Mouse (Mus musculus) neural tube, embryonic 11.5 days (tissue): ENCODE measurements around the gene Uba6. TPM values are rescaled to one million over a fixed set of nuclear protein-coding genes. Genes with fewer than 3 reads are reported as not detected.
A peak's percentile ranks its signal among the peaks of the same experiment; 100 is the strongest.

Experiments
- ATAC-seq: fragments of 200-750 bp; cut with Nextera tagmentation; 2 replicates; pipeline ENCODE4 v1.8.0; 2017; ENCODE audit warnings: moderate number of reproducible peaks, mild to moderate bottlenecking, moderate TSS enrichment, moderate library complexity; ENCODE audit not compliant: insufficient read depth, low FRiP score, low TSS enrichment
- DNase-seq: peaks from one replicate; pipeline ENCODE4 v3.0.0-alpha.2; 2015; ENCODE audit warnings: low spot score
- H3K27ac ChIP-seq: fragments of 300-500 bp; sonication (generic); 2 replicates; pipeline ENCODE4 v1.5.1; 2014; ENCODE audit warnings: low read depth, mild to moderate bottlenecking, low read length
- H3K27me3 ChIP-seq: fragments of 300-500 bp; sonication (generic); 2 replicates; pipeline ENCODE4 v1.6.1; 2014; ENCODE audit warnings: mild to moderate bottlenecking, low read length, mixed read lengths; ENCODE audit not compliant: control insufficient read depth, insufficient read depth
- H3K36me3 ChIP-seq: fragments of 300-500 bp; sonication (generic); 2 replicates; pipeline ENCODE4 v1.6.1; 2014; ENCODE audit warnings: mild to moderate bottlenecking, low read length, moderate library complexity, mixed read lengths; ENCODE audit not compliant: control insufficient read depth, insufficient read depth
- H3K4me1 ChIP-seq: fragments of 300-500 bp; sonication (generic); 2 replicates; pipeline ENCODE4 v1.6.1; 2014; ENCODE audit warnings: low read length, mixed read lengths; ENCODE audit not compliant: control insufficient read depth, insufficient read depth
- H3K4me2 ChIP-seq: fragments of 300-500 bp; sonication (generic); 2 replicates; pipeline ENCODE4 v1.6.1; 2014; ENCODE audit warnings: low read depth, mild to moderate bottlenecking, moderate library complexity
- H3K4me3 ChIP-seq: fragments of 300-500 bp; sonication (generic); 2 replicates; pipeline ENCODE4 v1.5.1; 2014; ENCODE audit warnings: low read depth, low read length
- H3K9ac ChIP-seq: fragments of 300-500 bp; sonication (generic); 2 replicates; pipeline ENCODE4 v1.6.1; 2014; ENCODE audit warnings: mild to moderate bottlenecking, low read length
- H3K9me3 ChIP-seq: fragments of 300-500 bp; sonication (generic); 2 replicates; pipeline ENCODE4 v1.6.1; 2016; ENCODE audit warnings: low read length; ENCODE audit not compliant: control insufficient read depth
- WGBS: fragments of 180-500 bp; shearing (Covaris S2); extraction: QIAGEN DNeasy Blood & Tissue Kit; methylation state at CpG from one replicate; pipeline ENCODE4 v1.1.7; 2014; 5-methylcytosine and 5-hydroxymethylcytosine counted together
- polyA plus RNA-seq: library from polyadenylated mRNA; unstranded; fragments of >200 nt; fragmentation: Nextera tagmentation; extraction: Ambion mirVana; gene quantifications from 2 replicates; pipeline ENCODE4 v1.2.1, GENCODE M21; 2014

Gene Uba6
- polyA plus RNA-seq = 25.0 and 25.7 TPM in 2 replicates

DNA sequence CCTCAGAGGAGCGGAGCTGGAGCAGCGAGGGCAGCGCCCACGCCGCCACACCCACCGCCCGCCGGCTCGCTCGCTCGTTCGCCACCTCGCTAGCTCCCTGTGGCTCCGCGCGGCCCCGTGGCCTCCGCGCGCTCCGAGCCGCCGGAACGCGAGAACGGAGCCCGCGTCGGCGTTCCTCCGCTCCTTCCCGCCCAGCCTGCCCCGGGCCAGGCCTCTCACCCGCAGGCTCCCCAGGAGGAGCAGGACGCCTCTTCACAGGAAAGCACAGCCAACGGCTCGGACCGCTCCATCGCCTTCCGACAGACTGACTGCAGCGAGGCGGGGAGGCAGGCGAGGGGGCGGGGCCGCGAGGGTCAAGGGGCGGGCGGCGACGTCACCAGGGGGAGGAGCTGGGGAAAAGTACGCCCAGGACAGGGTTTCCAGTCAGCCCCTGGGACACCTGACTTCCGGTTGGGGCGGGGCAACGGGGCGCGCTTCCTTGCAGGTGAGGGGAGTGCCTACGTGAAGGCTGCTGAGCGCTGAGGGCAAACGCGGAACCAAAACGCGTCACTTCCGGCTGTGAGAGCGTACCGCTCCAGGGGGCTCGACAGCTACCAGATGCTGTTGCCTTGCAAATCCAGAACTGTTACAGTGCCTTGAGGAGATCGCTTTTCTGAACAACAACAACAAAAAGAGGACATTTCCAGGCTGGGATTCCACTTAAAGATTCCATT, at the start of gene Uba6:
Uba6 (minus strand) TSS at position 355 of the 713 bp plus-strand sequence.
- Histone ChIP-seq H3K36me3 (no peaks in the 10 kb centered on the region), H3K27me3 (no peaks in the 10 kb centered on the region), H3K4me2 (peak within 1 kb of the TSS; percentile 58), H3K9me3 (no peaks in the 10 kb centered on the region), H3K4me1 (no peaks in the 10 kb centered on the region), H3K4me3 (peak within 1 kb of the TSS; percentile 82), H3K9ac (peak within 1 kb of the TSS; percentile 80), H3K27ac (peak within 1 kb of the TSS; percentile 93)
- under 1% methylated on average over 64 of the region's 67 CpGs for WGBS
- DNase-seq (peak; percentile 99), ATAC-seq (peak; percentile 99)

DNA sequence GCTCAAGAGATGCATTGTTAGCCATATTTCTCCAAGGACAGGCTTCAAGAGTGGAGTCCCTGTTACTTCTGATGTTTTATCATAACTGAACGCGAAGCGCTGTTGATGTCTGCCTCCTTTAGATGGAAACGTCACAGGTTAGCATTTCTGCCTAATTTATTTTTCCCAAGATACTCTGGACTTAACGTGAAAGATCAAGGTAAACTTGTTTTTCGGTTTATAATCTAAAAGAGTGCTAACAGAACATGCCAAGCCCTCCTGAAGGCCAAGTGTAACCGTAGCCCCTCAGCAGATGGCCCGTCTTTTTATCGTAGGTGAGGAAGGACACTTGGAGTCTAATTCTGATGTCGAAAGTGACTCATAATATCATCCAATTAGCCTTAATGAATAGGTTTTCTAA, 25.2 kb upstream of the Uba6 start, which contains the start of gene Gnrhr:
Gnrhr (minus strand) TSS at position 101 of the 400 bp plus-strand sequence.
- H3K9me3 ChIP-seq = no peaks in the 10 kb centered on the region
- ATAC-seq (no peak), DNase-seq (no peak)
- H3K27ac ChIP-seq = no peak within 1 kb of the TSS
- H3K9ac ChIP-seq = no peak within 1 kb of the TSS
- no peak within 1 kb of the TSS for H3K4me2 ChIP-seq
- no peaks in the 10 kb centered on the region for H3K4me1 ChIP-seq
- no peaks in the 10 kb centered on the region for H3K27me3 ChIP-seq
- H3K4me3 ChIP-seq = no peak within 1 kb of the TSS
- no peaks in the 10 kb centered on the region for H3K36me3 ChIP-seq
- WGBS = 92% methylated on average over 10 of the region's 10 CpGs

DNA sequence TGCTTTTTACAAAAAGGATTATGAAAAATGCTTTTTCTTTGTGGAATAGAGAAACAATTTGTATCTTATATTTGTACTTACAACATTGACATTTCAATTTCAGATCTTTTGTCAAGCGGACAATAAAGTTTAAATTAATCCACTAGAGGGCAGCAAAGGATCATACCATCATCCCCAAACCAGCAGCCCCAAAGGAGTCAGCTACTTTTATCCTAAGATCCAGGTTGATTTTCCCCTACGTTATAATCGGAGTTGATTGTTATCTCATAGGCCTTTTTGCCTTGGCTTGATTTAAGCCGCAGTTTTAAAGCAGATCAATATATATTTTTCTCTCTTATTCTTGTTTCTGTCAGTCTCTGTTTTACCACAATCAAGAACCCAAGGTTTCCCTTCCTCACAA, 18.8 kb upstream of the Uba6 start:
- Histone ChIP-seq H3K4me1 (no peaks in the 10 kb centered on the region), H3K27ac (no peak overlapping the region), H3K27me3 (no peaks in the 10 kb centered on the region), H3K4me3 (no peak overlapping the region), H3K9ac (no peak overlapping the region), H3K4me2 (no peak overlapping the region), H3K9me3 (no peaks in the 10 kb centered on the region), H3K36me3 (no peaks in the 10 kb centered on the region)
- ATAC-seq (peak; percentile 64), DNase-seq (no peak)
- WGBS = 23% methylated on average over 4 of the region's 4 CpGs

DNA sequence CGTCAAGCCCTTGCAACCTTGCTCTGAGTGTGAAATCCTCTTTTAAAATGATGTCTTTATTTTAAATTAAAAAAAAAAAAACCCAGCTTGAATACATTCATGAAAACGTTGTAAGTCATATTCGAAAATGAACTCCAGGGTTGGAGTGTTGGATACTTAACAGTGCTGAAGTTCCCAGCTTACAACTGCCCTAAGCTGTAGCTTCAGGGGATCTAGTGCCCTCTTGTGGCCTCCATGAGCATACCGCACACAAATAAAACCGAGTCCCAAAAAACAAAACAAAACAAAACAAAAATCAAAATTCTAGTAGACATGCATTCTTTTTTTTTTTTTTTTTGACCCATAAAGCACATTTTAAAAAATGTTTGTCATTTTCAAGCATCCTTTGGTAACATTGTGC, 18.2 kb upstream of the Uba6 start:
- H3K36me3 ChIP-seq = no peaks in the 10 kb centered on the region
- H3K27ac ChIP-seq = no peak overlapping the region
- no peaks in the 10 kb centered on the region for H3K9me3 ChIP-seq
- no peak overlapping the region for H3K4me2 ChIP-seq
- no peak overlapping the region for H3K4me3 ChIP-seq
- DNase-seq = peak; percentile 31
- 0 out of 2 replicates have a peak, but pooled peaks have one; percentile 51 for ATAC-seq
- no peaks in the 10 kb centered on the region for H3K4me1 ChIP-seq
- H3K9ac ChIP-seq = no peak overlapping the region
- no peaks in the 10 kb centered on the region for H3K27me3 ChIP-seq
- WGBS = 25% methylated on average over 5 of the region's 5 CpGs

DNA sequence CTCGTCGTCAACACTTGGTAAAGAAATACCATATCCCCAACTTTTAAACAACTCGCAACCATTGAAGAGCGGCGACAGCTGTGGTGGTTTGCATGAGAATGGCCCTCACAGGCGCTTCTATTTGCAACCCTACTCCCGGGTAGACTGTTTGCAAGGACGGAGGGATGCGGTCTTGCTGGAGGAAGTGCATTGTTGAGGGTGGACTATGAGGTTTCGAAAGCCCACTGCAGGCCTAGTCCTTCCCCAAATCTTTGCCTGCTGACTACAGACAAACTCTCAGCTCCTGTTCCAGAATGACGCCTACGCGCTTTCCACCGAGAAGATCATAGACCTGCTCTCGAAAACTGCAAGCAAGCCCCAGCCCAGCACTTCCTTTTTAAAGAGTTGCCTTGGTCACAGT, 17.7 kb upstream of the Uba6 start:
- Histone ChIP-seq H3K4me2 (no peak overlapping the region), H3K27me3 (no peaks in the 10 kb centered on the region), H3K4me1 (no peaks in the 10 kb centered on the region), H3K9me3 (no peaks in the 10 kb centered on the region), H3K36me3 (no peaks in the 10 kb centered on the region), H3K4me3 (no peak overlapping the region), H3K9ac (no peak overlapping the region), H3K27ac (no peak overlapping the region)
- no peak for DNase-seq
- 47% methylated on average over 15 of the region's 15 CpGs for WGBS
- ATAC-seq = no peak

DNA sequence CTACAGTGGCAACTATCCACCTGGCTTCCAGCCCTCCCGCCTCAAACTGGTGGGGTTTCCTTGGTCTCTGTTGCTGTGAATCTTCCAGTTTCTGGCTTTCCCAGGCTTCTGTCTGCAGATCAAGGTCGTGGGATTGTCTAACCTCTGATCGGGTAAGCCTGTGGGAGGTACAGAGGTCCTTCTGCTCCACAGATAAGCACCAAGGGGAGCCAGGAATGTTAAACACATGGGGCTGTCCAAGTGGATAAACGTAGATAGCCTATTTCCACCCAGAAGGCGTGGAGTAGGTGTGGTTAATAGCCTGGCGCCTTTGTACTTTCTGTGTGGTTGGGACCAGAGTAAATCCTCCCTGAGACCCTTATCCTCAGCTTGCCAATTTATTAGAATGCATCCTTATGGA, 14.8 kb upstream of the Uba6 start:
- H3K27me3 ChIP-seq = no peaks in the 10 kb centered on the region
- H3K27ac ChIP-seq = no peak overlapping the region
- H3K4me1 ChIP-seq = no peaks in the 10 kb centered on the region
- H3K9me3 ChIP-seq = no peaks in the 10 kb centered on the region
- no peak for ATAC-seq
- H3K9ac ChIP-seq = no peak overlapping the region
- DNase-seq = no peak
- WGBS = 82% methylated on average over 6 of the region's 6 CpGs
- no peak overlapping the region for H3K4me2 ChIP-seq
- H3K36me3 ChIP-seq = no peaks in the 10 kb centered on the region
- H3K4me3 ChIP-seq = no peak overlapping the region

DNA sequence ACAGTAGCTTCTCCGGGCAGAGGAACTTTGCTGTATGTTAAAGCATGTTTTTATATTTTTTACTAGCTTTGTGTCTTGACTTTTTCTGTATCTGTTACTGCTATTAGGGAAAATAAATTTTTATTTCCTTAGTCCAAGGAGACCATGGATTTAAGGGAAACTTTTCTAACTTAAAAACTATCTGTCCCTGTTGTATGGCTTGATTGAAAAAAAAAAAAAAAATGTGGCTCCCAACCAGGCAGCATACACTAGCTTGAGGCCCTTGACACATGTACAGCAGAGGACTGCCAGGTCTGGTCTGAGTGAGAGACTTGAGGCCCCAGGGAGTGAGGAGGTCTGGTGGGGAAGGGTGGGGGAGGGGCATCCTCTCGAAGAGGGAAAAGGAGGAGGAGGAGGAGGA, 1.2 kb upstream of the Uba6 start:
- no peak overlapping the region for H3K4me2 ChIP-seq
- H3K4me3 ChIP-seq = no peak overlapping the region
- no peaks in the 10 kb centered on the region for H3K4me1 ChIP-seq
- WGBS = 50% methylated on average over 2 of the region's 2 CpGs
- ATAC-seq (no peak), DNase-seq (peak; percentile 14)
- no peaks in the 10 kb centered on the region for H3K27me3 ChIP-seq
- H3K9me3 ChIP-seq = no peaks in the 10 kb centered on the region
- H3K36me3 ChIP-seq = no peaks in the 10 kb centered on the region
- H3K27ac ChIP-seq = no peak overlapping the region
- H3K9ac ChIP-seq = no peak overlapping the region

DNA sequence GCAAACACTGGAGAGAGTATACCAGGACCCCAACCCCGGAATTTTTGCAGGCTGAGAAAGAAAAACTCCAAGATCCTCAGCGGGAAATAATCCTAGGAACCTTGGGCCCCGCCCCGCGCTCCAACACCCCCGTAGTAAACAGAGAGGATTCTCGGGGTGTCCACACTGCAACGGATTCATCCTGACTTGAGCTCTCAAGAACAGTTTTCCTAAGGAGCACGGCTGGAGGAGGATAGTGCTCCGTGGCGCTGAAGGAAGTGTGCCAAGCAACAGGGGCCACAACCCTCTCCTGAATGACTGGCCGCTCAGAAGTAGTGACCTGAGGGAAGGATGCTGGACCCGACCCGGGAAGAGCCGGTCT, 535 bp downstream of the Uba6 start:
- Histone ChIP-seq H3K9me3 (no peaks in the 10 kb centered on the region), H3K27me3 (no peaks in the 10 kb centered on the region), H3K9ac (peak overlapping the region; percentile 80), H3K36me3 (no peaks in the 10 kb centered on the region), H3K4me1 (no peaks in the 10 kb centered on the region), H3K4me2 (peak overlapping the region; percentile 58), H3K27ac (peak overlapping the region; percentile 93), H3K4me3 (peak overlapping the region; percentile 82)
- WGBS = under 1% methylated on average over 15 of the region's 15 CpGs
- ATAC-seq = no peak
- no peak for DNase-seq

DNA sequence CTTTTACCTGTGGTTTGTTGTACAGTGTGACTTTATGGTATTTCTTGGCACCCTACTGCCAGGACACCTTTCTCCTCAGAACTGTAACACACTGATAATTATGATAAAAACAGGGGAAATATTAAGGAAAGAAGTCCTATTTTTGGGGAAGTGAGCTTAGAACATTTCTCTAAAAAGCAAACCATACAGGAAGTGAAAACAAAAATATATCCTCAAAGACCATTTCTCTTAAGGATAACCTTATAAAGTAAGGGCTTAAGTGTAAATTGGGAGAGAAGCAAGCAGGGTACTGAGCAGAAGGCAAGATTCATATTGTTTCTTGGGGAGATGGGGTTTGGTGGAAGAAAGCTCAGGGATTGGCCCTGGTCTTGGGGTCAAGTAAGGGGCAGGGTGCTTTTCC, 42.8 kb downstream of the Uba6 start:
- Histone ChIP-seq H3K4me3 (no peak overlapping the region), H3K27me3 (no peaks in the 10 kb centered on the region), H3K36me3 (no peaks in the 10 kb centered on the region; the same call in 1 of the 2 replicates), H3K4me1 (no peaks in the 10 kb centered on the region), H3K4me2 (no peak overlapping the region), H3K9me3 (no peaks in the 10 kb centered on the region), H3K9ac (no peak overlapping the region), H3K27ac (no peak overlapping the region)
- ATAC-seq = no peak
- DNase-seq = no peak
